Mouse (Mus musculus): Measurements from ENCODE around the gene Spdl1. TPM values are rescaled to one million over a fixed set of nuclear protein-coding genes. Genes with fewer than 3 reads are reported as not detected.

The Spdl1 gene
- polyA plus RNA-seq (2015; fragmentation: Nextera tagmentation; extraction: Ambion mirVana): 3.8 and 5.0 TPM in 2 replicates

DNA sequence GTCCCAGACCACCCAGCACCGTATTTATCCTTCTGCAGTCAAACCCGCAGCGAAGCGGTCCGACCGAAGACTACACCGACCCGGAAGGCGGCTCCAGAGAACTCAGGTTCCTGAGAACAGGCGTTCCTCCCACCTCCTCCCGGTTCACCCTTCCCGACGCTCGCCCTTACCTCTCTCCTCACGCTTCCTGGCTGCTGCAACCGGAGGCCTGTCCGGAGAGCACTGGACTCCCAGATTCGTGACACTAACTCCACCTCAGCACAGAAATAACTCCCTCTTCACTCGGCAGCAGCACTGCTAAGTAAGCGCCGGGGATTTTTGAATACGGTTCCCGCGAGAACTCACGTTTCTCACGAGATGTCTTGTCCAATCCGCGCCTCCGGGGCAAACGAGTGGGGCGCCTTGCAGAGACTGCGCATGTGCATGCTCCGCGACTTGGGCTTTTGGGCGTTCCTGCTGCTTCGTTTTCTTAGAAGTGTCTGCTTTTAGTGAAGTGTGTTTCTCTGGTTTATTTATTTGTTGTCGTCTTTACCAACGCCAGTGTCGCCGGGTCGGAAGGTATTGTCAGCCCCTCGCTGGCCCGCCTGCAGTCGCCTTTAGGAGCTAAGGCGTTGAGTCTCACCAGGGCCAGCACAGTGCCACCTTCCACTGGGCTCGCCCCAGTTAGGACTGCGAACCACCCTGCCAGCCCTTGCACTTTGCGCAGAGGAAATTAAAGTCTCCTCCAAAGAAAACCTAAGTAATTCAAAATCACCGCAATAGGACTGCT is at the start of gene Spdl1:
TSS of gene Spdl1 (minus strand) at position 324 of the 769 bp plus-strand sequence.
- H3K4me2 ChIP-seq (replicated peaks; ENCODE audit: low read depth): peak within 1 kb of the TSS; percentile 82
- H3K4me1 ChIP-seq (replicated peaks; ENCODE audit: control insufficient read depth, insufficient read depth): no peaks in the 10 kb centered on the region
- peak within 1 kb of the TSS; percentile 76 for H3K4me3 ChIP-seq (ENCODE audit: low read depth, low read length)
- under 1% methylated on average over 49 of the region's 49 CpGs for WGBS
- H3K27ac ChIP-seq (replicated peaks): peak within 1 kb of the TSS; percentile 69
- no peaks in the 10 kb centered on the region for H3K27me3 ChIP-seq (ENCODE audit: control insufficient read depth, insufficient read depth, low read length)
- ATAC-seq (ENCODE audit: low FRiP score, low TSS enrichment) (peak; percentile 98), DNase-seq (ENCODE audit: low spot score) (peak; percentile 95)
- TF ChIP-seq CTCF (IDR thresholded peaks at IDR 0.05; ENCODE audit: low read depth): peak; percentile 17; the same call in 1 of the 2 replicates
- TF ChIP-seq EP300 (optimal IDR thresholded peaks at IDR 0.05): peak; percentile 98
- H3K9ac ChIP-seq (ENCODE audit: low read length): peak within 1 kb of the TSS; percentile 77
- no peaks in the 10 kb centered on the region for H3K9me3 ChIP-seq (ENCODE audit: control insufficient read depth, low read length)
- H3K36me3 ChIP-seq (ENCODE audit: control insufficient read depth, insufficient read depth, low read length): 0 out of 2 replicates have a peak, but pooled peaks cover 2% of the 10 kb centered on the region

- DNase-seq (ENCODE audit: low spot score): peak; percentile 23
- Histone ChIP-seq H3K27ac (replicated peaks) (no peak overlapping the region), H3K36me3 (ENCODE audit: control insufficient read depth, insufficient read depth, low read length) (no peaks in the 10 kb centered on the region), H3K4me3 (ENCODE audit: low read depth, low read length) (no peak overlapping the region), H3K9ac (ENCODE audit: low read length) (no peak overlapping the region), H3K9me3 (ENCODE audit: control insufficient read depth, low read length) (no peaks in the 10 kb centered on the region), H3K4me1 (replicated peaks; ENCODE audit: control insufficient read depth, insufficient read depth) (no peaks in the 10 kb centered on the region), H3K4me2 (replicated peaks; ENCODE audit: low read depth) (no peak overlapping the region), H3K27me3 (ENCODE audit: control insufficient read depth, insufficient read depth, low read length) (no peaks in the 10 kb centered on the region)
- ATAC-seq (ENCODE audit: low FRiP score, low TSS enrichment): no peak
- 20% methylated on average over 5 of the region's 5 CpGs for WGBS
- TF ChIP-seq CTCF (IDR thresholded peaks at IDR 0.05; ENCODE audit: low read depth): peak; percentile 90
- TF ChIP-seq EP300 (optimal IDR thresholded peaks at IDR 0.05): no peak
These were observed 48.1 kb upstream of the Spdl1 start for GRCm38 (mm10) chr11:34881528-34881927.

- Histone ChIP-seq H3K9me3 (ENCODE audit: control insufficient read depth, low read length) (no peaks in the 10 kb centered on the region), H3K27me3 (ENCODE audit: control insufficient read depth, insufficient read depth, low read length) (no peaks in the 10 kb centered on the region), H3K4me1 (replicated peaks; ENCODE audit: control insufficient read depth, insufficient read depth) (no peaks in the 10 kb centered on the region), H3K4me3 (ENCODE audit: low read depth, low read length) (no peak overlapping the region), H3K9ac (ENCODE audit: low read length) (no peak overlapping the region), H3K36me3 (ENCODE audit: control insufficient read depth, insufficient read depth, low read length) (no peaks in the 10 kb centered on the region), H3K4me2 (replicated peaks; ENCODE audit: low read depth) (no peak overlapping the region), H3K27ac (replicated peaks) (no peak overlapping the region)
- no peak for TF ChIP-seq EP300 (optimal IDR thresholded peaks at IDR 0.05)
- TF ChIP-seq CTCF (IDR thresholded peaks at IDR 0.05; ENCODE audit: low read depth): no peak
- DNase-seq (ENCODE audit: low spot score) (no peak), ATAC-seq (ENCODE audit: low FRiP score, low TSS enrichment) (no peak)
- WGBS: 60% methylated on average over 1 of the region's 1 CpGs
These were observed 46.2 kb upstream of the Spdl1 start for GRCm38 (mm10) chr11:34879678-34880077.

DNA sequence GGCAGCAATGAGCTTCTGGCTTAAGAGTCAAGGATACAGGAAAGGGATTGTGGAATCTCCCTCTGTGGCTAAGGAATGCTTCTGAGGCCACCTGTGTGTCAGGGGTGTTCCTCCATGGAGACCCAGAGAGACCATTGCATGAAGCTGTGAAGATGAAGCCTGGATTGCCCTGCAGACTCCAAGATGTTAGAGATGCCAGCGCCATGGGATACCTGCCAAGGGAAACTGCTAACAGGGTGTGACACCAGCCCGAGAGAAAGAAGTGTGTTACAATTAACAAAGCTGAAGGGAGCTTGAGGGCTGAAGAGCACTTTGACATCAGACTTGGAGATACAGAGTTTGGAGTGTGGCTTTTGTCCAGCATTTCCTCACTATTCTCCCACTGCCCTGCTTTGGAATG is 40.4 kb upstream of the Spdl1 start:
- H3K9me3 ChIP-seq (ENCODE audit: control insufficient read depth, low read length): no peaks in the 10 kb centered on the region
- H3K4me2 ChIP-seq (replicated peaks; ENCODE audit: low read depth): no peak overlapping the region
- TF ChIP-seq EP300 (optimal IDR thresholded peaks at IDR 0.05) (no peak), CTCF (IDR thresholded peaks at IDR 0.05; ENCODE audit: low read depth) (no peak)
- ATAC-seq (ENCODE audit: low FRiP score, low TSS enrichment): no peak
- H3K4me1 ChIP-seq (replicated peaks; ENCODE audit: control insufficient read depth, insufficient read depth): no peaks in the 10 kb centered on the region
- no peaks in the 10 kb centered on the region for H3K36me3 ChIP-seq (ENCODE audit: control insufficient read depth, insufficient read depth, low read length)
- DNase-seq (ENCODE audit: low spot score): no peak
- no peak overlapping the region for H3K9ac ChIP-seq (ENCODE audit: low read length)
- H3K27ac ChIP-seq (replicated peaks): no peak overlapping the region
- 69% methylated on average over 2 of the region's 2 CpGs for WGBS
- no peaks in the 10 kb centered on the region for H3K27me3 ChIP-seq (ENCODE audit: control insufficient read depth, insufficient read depth, low read length)
- no peak overlapping the region for H3K4me3 ChIP-seq (ENCODE audit: low read depth, low read length)

- ATAC-seq (ENCODE audit: low FRiP score, low TSS enrichment): no peak
- H3K27me3 ChIP-seq (ENCODE audit: control insufficient read depth, insufficient read depth, low read length): no peaks in the 10 kb centered on the region
- TF ChIP-seq EP300 (optimal IDR thresholded peaks at IDR 0.05) (no peak), CTCF (IDR thresholded peaks at IDR 0.05; ENCODE audit: low read depth) (no peak)
- no peak overlapping the region for H3K27ac ChIP-seq (replicated peaks)
- no peaks in the 10 kb centered on the region for H3K4me1 ChIP-seq (replicated peaks; ENCODE audit: control insufficient read depth, insufficient read depth)
- 81% methylated on average over 2 of the region's 2 CpGs for WGBS
- H3K36me3 ChIP-seq (ENCODE audit: control insufficient read depth, insufficient read depth, low read length): no peaks in the 10 kb centered on the region
- H3K4me2 ChIP-seq (replicated peaks; ENCODE audit: low read depth): no peak overlapping the region
- DNase-seq (ENCODE audit: low spot score): no peak
- H3K4me3 ChIP-seq (ENCODE audit: low read depth, low read length): no peak overlapping the region
- H3K9me3 ChIP-seq (ENCODE audit: control insufficient read depth, low read length): no peaks in the 10 kb centered on the region
- no peak overlapping the region for H3K9ac ChIP-seq (ENCODE audit: low read length)
These were observed 39.0 kb upstream of the Spdl1 start for GRCm38 (mm10) chr11:34872432-34872831.

DNA sequence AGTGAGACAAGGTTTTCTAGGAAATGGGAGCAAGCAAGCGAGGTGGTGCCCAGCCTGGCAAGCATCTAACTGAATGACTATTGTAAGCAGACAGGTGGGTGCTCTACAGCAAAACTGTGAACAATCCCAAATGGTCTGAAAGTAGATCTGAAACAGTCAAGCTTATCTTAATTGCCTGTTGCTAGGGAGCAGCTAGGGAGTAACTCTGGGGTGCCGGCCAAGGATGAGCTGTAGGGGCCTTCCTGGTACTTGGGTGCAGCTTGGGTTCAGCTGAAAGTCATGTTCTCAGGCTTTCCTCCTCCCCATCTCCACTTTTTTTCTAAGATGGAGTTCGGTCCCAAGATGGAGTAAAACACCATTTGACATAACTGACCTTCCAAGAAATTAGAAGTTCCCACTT is 38.5 kb upstream of the Spdl1 start:
- 76% methylated on average over 3 of the region's 3 CpGs for WGBS
- H3K27me3 ChIP-seq (ENCODE audit: control insufficient read depth, insufficient read depth, low read length): no peaks in the 10 kb centered on the region
- H3K27ac ChIP-seq (replicated peaks): no peak overlapping the region
- no peaks in the 10 kb centered on the region for H3K4me1 ChIP-seq (replicated peaks; ENCODE audit: control insufficient read depth, insufficient read depth)
- ATAC-seq (ENCODE audit: low FRiP score, low TSS enrichment): no peak
- no peak overlapping the region for H3K4me3 ChIP-seq (ENCODE audit: low read depth, low read length)
- no peaks in the 10 kb centered on the region for H3K36me3 ChIP-seq (ENCODE audit: control insufficient read depth, insufficient read depth, low read length)
- no peak overlapping the region for H3K9ac ChIP-seq (ENCODE audit: low read length)
- no peak for DNase-seq (ENCODE audit: low spot score)
- no peak overlapping the region for H3K4me2 ChIP-seq (replicated peaks; ENCODE audit: low read depth)
- no peaks in the 10 kb centered on the region for H3K9me3 ChIP-seq (ENCODE audit: control insufficient read depth, low read length)
- TF ChIP-seq CTCF (IDR thresholded peaks at IDR 0.05; ENCODE audit: low read depth) (no peak), EP300 (optimal IDR thresholded peaks at IDR 0.05) (no peak)
